Mouse (Mus musculus): ENCODE data around the gene Arhgap31.

Arhgap31 gene

GRCm38 (mm10) chr16:38592946-38593345, 120.1 kb downstream of the Arhgap31 start:
- DNase-seq: no peak

DNA sequence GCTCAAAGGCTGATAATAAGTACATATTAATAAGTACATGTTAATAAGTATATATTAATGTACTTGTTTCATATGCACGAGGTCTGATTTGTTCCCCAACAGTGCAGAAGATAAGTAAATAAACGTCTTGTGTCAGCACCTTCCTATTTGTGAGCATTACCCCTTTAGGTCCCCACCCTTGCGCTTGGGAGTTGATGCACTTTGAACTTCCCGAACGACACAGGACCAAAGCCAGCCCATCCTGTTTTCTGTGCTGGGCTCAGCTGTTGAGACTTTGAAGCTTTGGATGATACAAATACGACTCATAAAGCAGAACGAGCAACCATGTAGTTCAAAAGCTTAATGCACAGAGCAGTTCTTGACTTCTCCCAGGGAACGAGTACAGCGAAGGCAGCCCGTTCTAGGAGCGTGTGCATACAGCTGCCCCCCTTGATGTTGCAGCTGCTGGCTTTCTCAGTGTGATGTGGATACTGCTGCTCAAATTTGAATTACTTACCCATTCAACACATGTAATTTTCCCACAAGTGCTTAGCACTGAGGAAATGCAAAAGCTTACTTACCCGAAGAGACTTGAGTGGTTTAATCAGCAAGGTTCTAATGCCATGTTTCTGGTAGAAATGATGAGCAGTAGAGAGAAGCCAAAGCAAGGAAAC, 120.9 kb downstream of the Arhgap31 start:
- DNase-seq: no peak

- DNase-seq: no peak
These were observed 121.6 kb downstream of the Arhgap31 start for GRCm38 (mm10) chr16:38591506-38591905.

DNA sequence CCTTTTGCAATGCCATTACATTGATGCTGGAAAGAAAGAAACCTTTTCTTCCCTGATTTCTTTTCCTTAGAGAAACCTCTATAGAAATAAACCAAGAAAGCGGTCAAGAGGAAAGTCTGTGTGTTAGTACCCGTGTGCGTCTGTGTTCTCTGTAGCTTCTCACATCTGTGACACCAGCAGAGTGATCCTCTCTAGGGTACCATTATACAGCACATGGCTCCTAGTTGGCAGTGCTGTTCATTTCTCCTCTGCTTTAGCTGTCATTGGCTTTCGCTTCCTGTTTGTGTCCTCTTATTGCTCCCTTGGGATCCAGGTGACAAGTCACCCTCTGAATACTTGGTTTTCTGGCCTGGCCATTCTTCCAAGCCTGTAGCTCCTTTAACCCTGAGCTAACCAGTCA, 125.5 kb downstream of the Arhgap31 start:
- DNase-seq: no peak

GRCm38 (mm10) chr16:38587163-38587562, 125.9 kb downstream of the Arhgap31 start:
- no peak for DNase-seq

GRCm38 (mm10) chr16:38585186-38585585, 127.9 kb downstream of the Arhgap31 start:
- DNase-seq: no peak

DNA sequence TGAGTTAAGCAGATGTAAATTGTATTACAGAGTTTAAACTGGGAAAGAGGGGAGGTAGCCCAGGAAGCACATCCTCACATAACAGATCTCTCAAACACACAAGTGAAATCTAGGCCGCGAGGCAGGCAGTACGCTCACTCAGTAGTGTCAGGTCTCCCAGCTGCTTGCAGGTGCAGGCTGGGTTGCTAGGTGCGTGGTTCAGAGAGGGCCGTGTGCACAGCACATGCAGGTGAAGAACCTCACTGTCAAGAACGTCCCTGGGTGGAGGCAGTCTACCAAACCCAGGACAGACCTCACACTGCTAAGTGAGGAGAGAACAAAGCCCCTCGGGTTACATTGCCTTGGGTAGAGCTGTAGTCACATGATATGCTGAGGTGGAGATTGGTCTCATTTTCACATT, 128.3 kb downstream of the Arhgap31 start:
- no peak for DNase-seq

DNA sequence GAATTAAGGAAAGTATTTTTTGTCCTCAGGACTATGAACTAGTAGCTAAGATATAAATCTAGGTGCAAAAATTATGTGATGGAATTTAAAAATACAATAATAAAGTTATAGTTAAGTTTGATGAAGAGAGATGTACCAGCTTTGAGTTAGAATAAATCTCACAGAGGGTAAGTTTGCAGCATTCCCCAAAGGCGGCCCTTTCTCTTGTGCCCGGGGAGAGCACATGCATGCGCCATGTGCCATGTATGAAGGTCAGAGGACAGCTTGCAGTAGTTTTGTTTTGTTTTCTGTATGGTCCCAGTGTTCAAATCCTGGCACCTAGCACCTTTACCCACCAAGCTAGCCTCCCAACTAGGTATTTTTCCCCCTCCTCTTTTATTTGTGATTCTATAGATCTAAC, 141.6 kb downstream of the Arhgap31 start:
- no peak for DNase-seq

DNA sequence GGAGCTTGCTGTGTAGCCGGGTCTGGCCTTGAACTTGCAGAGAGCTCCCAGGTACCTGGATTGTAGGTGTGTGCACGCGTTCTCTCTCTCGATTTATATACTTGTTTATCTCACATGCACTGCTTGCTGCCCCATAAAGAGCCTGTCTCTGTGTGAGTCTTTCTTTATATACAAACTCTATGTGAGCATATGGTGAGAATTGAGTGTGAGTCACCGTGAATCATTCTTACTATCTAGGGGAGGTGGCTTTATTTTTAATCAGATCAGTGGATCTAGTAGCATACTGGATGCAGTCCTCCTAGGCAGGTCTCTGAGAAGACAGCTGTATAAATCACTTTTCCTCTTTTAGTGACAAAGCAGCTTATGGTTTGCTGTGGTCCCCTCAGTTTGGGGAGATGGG, 144.9 kb downstream of the Arhgap31 start:
- no peak for DNase-seq

DNA sequence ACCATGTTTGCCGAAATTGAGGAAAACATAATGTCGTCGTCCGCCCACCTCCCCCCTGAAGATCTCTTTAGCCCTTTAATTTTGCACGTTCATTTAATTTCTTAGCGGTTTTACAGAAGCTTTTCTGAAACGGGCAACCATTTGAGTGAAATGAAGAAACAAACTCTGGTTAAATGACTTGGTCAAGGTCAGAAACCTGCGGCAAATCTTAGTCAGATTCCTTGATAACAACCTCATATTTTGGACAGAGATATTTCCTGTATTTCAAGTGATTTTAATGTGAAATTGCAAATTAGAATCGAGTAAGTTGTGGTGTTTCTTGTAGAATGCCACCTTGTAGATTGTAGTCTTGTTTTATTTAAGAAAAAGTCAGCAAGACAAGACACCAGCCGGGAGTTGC, 149.6 kb downstream of the Arhgap31 start:
- DNase-seq: no peak

- no peak for DNase-seq
These were observed 150.1 kb downstream of the Arhgap31 start for GRCm38 (mm10) chr16:38562968-38563327.

- DNase-seq: peak; percentile 94
These were observed 150.7 kb downstream of the Arhgap31 start for GRCm38 (mm10) chr16:38562131-38562967.

DNA sequence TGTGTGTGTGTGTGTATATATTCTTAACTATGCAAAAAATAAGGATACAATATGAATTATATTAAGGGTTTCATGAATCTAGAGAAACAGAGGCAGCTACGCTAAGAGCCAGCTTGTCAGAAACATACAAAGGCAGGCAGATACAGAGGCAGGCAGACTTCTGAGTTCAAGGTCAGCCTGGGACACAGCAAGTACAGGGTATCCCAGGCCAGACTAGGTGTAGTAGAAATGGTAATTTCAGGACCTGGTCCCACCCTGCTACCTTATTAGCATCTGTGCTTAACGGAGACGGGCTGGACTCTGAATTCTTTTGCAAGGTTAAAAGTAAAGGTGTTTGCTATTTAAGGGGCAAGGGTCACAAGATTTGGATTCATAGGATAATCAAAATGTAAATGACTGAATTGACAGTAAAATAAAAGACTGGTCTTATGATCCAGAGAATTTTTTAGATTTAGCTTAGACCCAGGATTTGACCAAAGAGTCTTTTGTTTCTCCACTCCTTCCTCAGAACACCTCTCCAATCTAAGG, 154.8 kb downstream of the Arhgap31 start, which contains the start of gene Tmem39a:
Gene Tmem39a, plus strand, starts transcription at position 478 of the 528 bp plus-strand sequence.
- no peak for DNase-seq

DNA sequence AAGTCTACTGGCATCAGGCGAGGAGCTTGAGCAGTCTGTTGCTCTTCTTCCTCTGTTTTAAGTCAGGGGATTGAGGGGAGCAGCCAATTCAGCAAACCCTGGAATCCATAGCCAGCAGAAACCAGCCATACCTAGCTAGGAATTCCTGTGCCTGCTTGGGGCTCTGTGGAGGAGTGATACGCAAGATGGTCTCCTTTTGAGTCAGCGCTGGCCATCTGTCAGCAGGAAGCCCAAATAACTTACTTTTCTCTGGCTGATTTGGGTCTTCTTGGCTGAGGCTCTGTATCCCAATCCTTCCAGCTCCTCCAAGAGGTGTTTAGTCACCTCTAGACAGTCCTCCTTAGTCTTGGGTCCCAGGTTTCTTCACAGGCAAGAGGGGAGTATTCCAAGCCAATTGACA, 157.1 kb downstream of the Arhgap31 start:
- DNase-seq: no peak

GRCm38 (mm10) chr16:38549479-38550396, 163.3 kb downstream of the Arhgap31 start, which contains the start of gene Poglut1:
Gene Poglut1 (minus strand): TSS chr16:38550258.
- DNase-seq: peak; percentile 80
